Mouse (Mus musculus): ENCODE data around the gene Zdhhc13. TPM values are rescaled to one million over a fixed set of nuclear protein-coding genes. Genes with fewer than 3 reads are reported as not detected.

Zdhhc13 gene
- polyA plus RNA-seq, 1 experiment from 2014 or later: 11.2 TPM

GRCm38 (mm10) chr7:48843541-48843940 is 54.7 kb downstream of the Zdhhc13 start:
- 64% methylated on average over 5 of the region's 5 CpGs for WGBS (ENCODE audit: insufficient replicate concordance)
- Histone ChIP-seq H3K27ac (replicated peaks) (no peak overlapping the region), H3K4me3 (replicated peaks) (no peak overlapping the region), H3K36me3 (replicated peaks) (no peaks in the 10 kb centered on the region), H3K4me1 (replicated peaks) (no peaks in the 10 kb centered on the region), H3K9me3 (replicated peaks) (no peaks in the 10 kb centered on the region), H3K27me3 (no peaks in the 10 kb centered on the region), H3K9ac (no peak overlapping the region), H3K4me2 (no peak overlapping the region)
- no peak for ATAC-seq (ENCODE audit: insufficient read depth)

GRCm38 (mm10) chr7:48845213-48845973 is 56.6 kb downstream of the Zdhhc13 start:
- Histone ChIP-seq H3K4me1 (replicated peaks) (no peaks in the 10 kb centered on the region), H3K9ac (no peak overlapping the region), H3K4me3 (replicated peaks) (no peak overlapping the region), H3K27ac (replicated peaks) (no peak overlapping the region), H3K27me3 (no peaks in the 10 kb centered on the region), H3K9me3 (replicated peaks) (no peaks in the 10 kb centered on the region), H3K4me2 (no peak overlapping the region), H3K36me3 (replicated peaks) (no peaks in the 10 kb centered on the region)
- ATAC-seq (ENCODE audit: insufficient read depth): no peak
- WGBS (ENCODE audit: insufficient replicate concordance): 73% methylated on average over 12 of the region's 12 CpGs

- no peaks in the 10 kb centered on the region for H3K9me3 ChIP-seq (replicated peaks)
- H3K9ac ChIP-seq: no peak overlapping the region
- H3K4me2 ChIP-seq: no peak overlapping the region
- H3K4me3 ChIP-seq (replicated peaks): no peak overlapping the region
- H3K4me1 ChIP-seq (replicated peaks): no peaks in the 10 kb centered on the region
- no peak overlapping the region for H3K27ac ChIP-seq (replicated peaks)
- no peaks in the 10 kb centered on the region for H3K27me3 ChIP-seq
- WGBS (ENCODE audit: insufficient replicate concordance): 46% methylated on average over 6 of the region's 6 CpGs
- no peak for ATAC-seq (ENCODE audit: insufficient read depth)
- no peaks in the 10 kb centered on the region for H3K36me3 ChIP-seq (replicated peaks)
These were observed 58.0 kb downstream of the Zdhhc13 start for GRCm38 (mm10) chr7:48846755-48847154.

- Histone ChIP-seq H3K9ac (no peak within 1 kb of the TSS), H3K4me1 (replicated peaks) (peaks cover 7% of the 10 kb centered on the region), H3K4me2 (no peak within 1 kb of the TSS), H3K27ac (replicated peaks) (no peak within 1 kb of the TSS), H3K9me3 (replicated peaks) (no peaks in the 10 kb centered on the region), H3K27me3 (no peaks in the 10 kb centered on the region), H3K4me3 (replicated peaks) (no peak within 1 kb of the TSS), H3K36me3 (replicated peaks) (no peaks in the 10 kb centered on the region)
- ATAC-seq (ENCODE audit: insufficient read depth): no peak
- WGBS (ENCODE audit: insufficient replicate concordance): 55% methylated on average over 11 of the region's 11 CpGs
These were observed 59.2 kb downstream of the Zdhhc13 start, which contains the start of gene Csrp3 for GRCm38 (mm10) chr7:48847820-48848650. Csrp3 (minus strand) TSS chr7:48848033.

- WGBS (ENCODE audit: insufficient replicate concordance): 75% methylated on average over 6 of the region's 6 CpGs
- ATAC-seq (ENCODE audit: insufficient read depth): no peak
- no peaks in the 10 kb centered on the region for H3K36me3 ChIP-seq (replicated peaks)
- no peak overlapping the region for H3K27ac ChIP-seq (replicated peaks)
- H3K4me2 ChIP-seq: no peak overlapping the region
- no peak overlapping the region for H3K9ac ChIP-seq
- H3K4me3 ChIP-seq (replicated peaks): no peak overlapping the region
- no peaks in the 10 kb centered on the region for H3K9me3 ChIP-seq (replicated peaks)
- H3K4me1 ChIP-seq (replicated peaks): peaks cover 10% of the 10 kb centered on the region
- no peaks in the 10 kb centered on the region for H3K27me3 ChIP-seq
These were observed 62.8 kb downstream of the Zdhhc13 start for GRCm38 (mm10) chr7:48851529-48852104.

GRCm38 (mm10) chr7:48853496-48853895 is 64.7 kb downstream of the Zdhhc13 start:
- no peak overlapping the region for H3K4me2 ChIP-seq
- WGBS (ENCODE audit: insufficient replicate concordance): 72% methylated on average over 13 of the region's 13 CpGs
- no peak overlapping the region for H3K27ac ChIP-seq (replicated peaks)
- ATAC-seq (ENCODE audit: insufficient read depth): no peak
- H3K9ac ChIP-seq: no peak overlapping the region
- peaks cover 10% of the 10 kb centered on the region for H3K4me1 ChIP-seq (replicated peaks)
- H3K4me3 ChIP-seq (replicated peaks): no peak overlapping the region
- no peaks in the 10 kb centered on the region for H3K27me3 ChIP-seq
- no peaks in the 10 kb centered on the region for H3K36me3 ChIP-seq (replicated peaks)
- H3K9me3 ChIP-seq (replicated peaks): no peaks in the 10 kb centered on the region

- H3K36me3 ChIP-seq (replicated peaks): no peaks in the 10 kb centered on the region
- no peak for ATAC-seq (ENCODE audit: insufficient read depth)
- no peaks in the 10 kb centered on the region for H3K9me3 ChIP-seq (replicated peaks)
- no peak overlapping the region for H3K4me2 ChIP-seq
- H3K4me1 ChIP-seq (replicated peaks): peaks cover 10% of the 10 kb centered on the region
- H3K4me3 ChIP-seq (replicated peaks): no peak overlapping the region
- 84% methylated on average over 3 of the region's 3 CpGs for WGBS (ENCODE audit: insufficient replicate concordance)
- no peak overlapping the region for H3K27ac ChIP-seq (replicated peaks)
- H3K9ac ChIP-seq: no peak overlapping the region
- H3K27me3 ChIP-seq: no peaks in the 10 kb centered on the region
These were observed 66.7 kb downstream of the Zdhhc13 start for GRCm38 (mm10) chr7:48855461-48855860.

- no peak for ATAC-seq (ENCODE audit: insufficient read depth)
- H3K36me3 ChIP-seq (replicated peaks): 0 out of 2 replicates have a peak, but pooled peaks cover 4% of the 10 kb centered on the region
- no peak overlapping the region for H3K27ac ChIP-seq (replicated peaks)
- H3K4me2 ChIP-seq: no peak overlapping the region
- no peak overlapping the region for H3K4me3 ChIP-seq (replicated peaks)
- WGBS (ENCODE audit: insufficient replicate concordance): 29% methylated on average over 1 of the region's 1 CpGs
- H3K9ac ChIP-seq: no peak overlapping the region
- H3K4me1 ChIP-seq (replicated peaks): peaks cover under 1% of the 10 kb centered on the region; the same call in 1 of the 2 replicates
- H3K27me3 ChIP-seq: no peaks in the 10 kb centered on the region
- H3K9me3 ChIP-seq (replicated peaks): no peaks in the 10 kb centered on the region
These were observed 69.5 kb downstream of the Zdhhc13 start for GRCm38 (mm10) chr7:48858257-48858656.

GRCm38 (mm10) chr7:48859362-48859761 is 70.6 kb downstream of the Zdhhc13 start:
- ATAC-seq (ENCODE audit: insufficient read depth): no peak
- 22% methylated on average over 4 of the region's 4 CpGs for WGBS (ENCODE audit: insufficient replicate concordance)
- Histone ChIP-seq H3K9me3 (replicated peaks) (no peaks in the 10 kb centered on the region), H3K36me3 (replicated peaks) (peaks cover 14% of the 10 kb centered on the region), H3K4me3 (replicated peaks) (no peak overlapping the region), H3K4me2 (no peak overlapping the region), H3K27me3 (no peaks in the 10 kb centered on the region), H3K4me1 (replicated peaks) (no peaks in the 10 kb centered on the region), H3K9ac (no peak overlapping the region), H3K27ac (replicated peaks) (no peak overlapping the region)

- Histone ChIP-seq H3K27ac (replicated peaks) (no peak overlapping the region), H3K4me3 (replicated peaks) (no peak overlapping the region), H3K36me3 (replicated peaks) (peaks cover 30% of the 10 kb centered on the region), H3K4me1 (replicated peaks) (0 out of 2 replicates have a peak, but pooled peaks cover 6% of the 10 kb centered on the region), H3K9me3 (replicated peaks) (no peaks in the 10 kb centered on the region), H3K27me3 (no peaks in the 10 kb centered on the region), H3K4me2 (no peak overlapping the region), H3K9ac (no peak overlapping the region)
- ATAC-seq (ENCODE audit: insufficient read depth): no peak
- WGBS (ENCODE audit: insufficient replicate concordance): 51% methylated on average over 1 of the region's 1 CpGs
These were observed 72.1 kb downstream of the Zdhhc13 start for GRCm38 (mm10) chr7:48860948-48861347.

- Histone ChIP-seq H3K4me1 (replicated peaks) (0 out of 2 replicates have a peak, but pooled peaks cover 6% of the 10 kb centered on the region), H3K27ac (replicated peaks) (no peak overlapping the region), H3K4me3 (replicated peaks) (no peak overlapping the region), H3K9ac (no peak overlapping the region), H3K36me3 (replicated peaks) (peaks cover 38% of the 10 kb centered on the region), H3K27me3 (no peaks in the 10 kb centered on the region), H3K9me3 (replicated peaks) (no peaks in the 10 kb centered on the region), H3K4me2 (no peak overlapping the region)
- ATAC-seq (ENCODE audit: insufficient read depth): no peak
- WGBS (ENCODE audit: insufficient replicate concordance): 53% methylated on average over 4 of the region's 4 CpGs
These were observed 73.0 kb downstream of the Zdhhc13 start for GRCm38 (mm10) chr7:48861796-48862195.

All from liver, embryonic 15.5 days (tissue).